Mouse (Mus musculus) retina, postnatal 1 day (tissue): ENCODE measurements at regions not wholly inside any gene's neighbourhood (a gene's known extent, or its start where the extent isn't known, plus 50 kb on each side); places are given as distances from the start of the nearest gene placed in this dataset.

Experiments
- DNase-seq: peaks from one replicate; pipeline ENCODE4 v3.0.0-alpha.2; 2012

DNA sequence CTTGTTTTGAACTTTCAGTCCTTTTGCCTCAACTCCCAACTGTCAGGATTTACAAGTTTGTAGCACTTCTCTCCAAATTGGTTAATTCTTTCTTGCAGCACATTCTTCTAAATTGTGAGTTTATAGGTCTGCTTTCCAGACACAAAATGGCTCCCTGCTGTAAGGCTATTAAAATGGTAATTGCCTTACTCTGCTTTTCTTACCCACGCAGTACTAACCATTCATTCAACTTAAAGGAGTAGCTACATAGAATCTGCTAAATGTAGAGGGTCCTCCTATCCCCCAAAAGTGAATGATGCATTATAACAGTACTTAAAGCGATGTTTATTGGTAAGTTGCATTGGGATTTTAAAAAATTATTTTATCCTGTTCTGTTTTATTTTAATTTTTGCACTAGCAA is 356.2 kb downstream of the Kif20b start:
- no peak for DNase-seq

DNA sequence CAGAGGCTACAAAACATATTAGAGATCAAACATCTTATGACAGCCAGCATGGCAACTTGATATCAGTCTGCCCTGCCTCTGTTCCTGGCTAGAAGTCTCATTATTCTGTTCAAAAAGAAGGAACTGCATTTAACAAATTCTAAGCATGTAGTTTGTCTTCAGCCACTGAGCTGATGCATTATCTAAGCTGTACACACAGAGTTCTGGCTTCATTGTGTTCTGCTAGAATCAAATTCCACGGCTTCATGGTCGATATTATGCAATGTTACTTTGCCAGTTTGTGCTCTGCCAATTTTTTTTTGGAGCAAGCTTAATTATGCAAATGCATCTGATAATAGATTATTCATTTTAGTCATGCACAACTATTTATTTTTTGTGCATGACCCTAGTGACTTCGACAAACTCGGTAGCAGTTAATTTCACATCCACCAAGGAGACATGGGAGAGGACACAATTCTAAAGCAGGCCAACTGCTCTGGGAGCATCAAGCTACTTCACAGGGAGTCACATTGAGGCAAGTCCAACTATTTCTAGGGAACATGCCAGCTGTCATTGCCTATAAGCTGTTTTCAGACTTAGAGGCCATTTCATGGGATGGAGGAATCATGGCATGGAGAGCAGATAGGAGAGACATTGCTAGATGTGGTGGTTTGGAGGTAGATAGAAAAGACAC is 360.8 kb downstream of the Kif20b start:
- no peak for DNase-seq

DNA sequence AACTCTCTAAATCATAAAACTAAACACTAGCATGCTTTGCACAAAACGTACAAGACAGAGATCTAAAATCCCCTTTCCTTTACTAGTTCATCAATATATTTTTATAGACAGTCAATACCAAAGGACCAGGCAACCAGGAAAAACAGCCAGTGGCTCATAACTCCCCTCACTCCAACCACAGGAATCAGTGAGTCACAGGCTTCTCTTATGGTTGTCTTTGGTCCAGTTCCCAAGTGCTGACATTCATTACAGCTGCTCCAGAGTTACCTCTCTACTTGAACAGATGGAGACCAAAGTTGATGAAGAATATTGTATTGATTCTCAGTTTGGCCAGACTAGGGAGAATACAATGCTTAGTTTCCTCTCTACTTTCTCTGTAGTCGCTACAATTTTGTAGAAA is 376.7 kb downstream of the Kif20b start:
- DNase-seq = no peak

DNA sequence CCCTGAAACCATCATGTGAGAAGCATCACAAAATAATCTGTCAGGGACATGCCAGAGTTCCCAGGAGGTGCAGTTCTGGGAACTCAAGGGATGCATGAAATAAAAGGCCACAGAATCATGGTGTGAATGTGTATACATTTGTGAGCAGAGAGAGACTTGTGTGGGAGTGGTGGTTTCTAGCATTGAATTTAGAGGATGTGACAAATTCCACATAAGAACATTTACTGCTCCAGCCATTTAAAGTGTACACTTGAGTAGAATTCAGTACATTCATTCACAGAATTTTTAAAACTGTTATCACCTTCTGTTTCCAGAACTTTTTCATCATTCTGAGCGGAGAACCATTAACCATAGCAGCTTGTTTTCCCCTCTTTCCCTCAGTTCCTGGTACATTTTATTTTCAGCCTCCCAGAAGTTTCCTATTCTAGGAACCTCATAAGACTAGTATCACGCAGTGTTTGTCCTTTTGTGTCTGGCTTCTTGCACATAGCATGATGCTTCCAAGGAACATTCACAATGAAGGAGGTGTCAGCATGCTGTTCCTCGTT is 380.6 kb downstream of the Kif20b start:
- no peak for DNase-seq
